Mouse (Mus musculus) hindlimb bud, embryonic 11.5 days (tissue): ENCODE results near the gene Zfp708.
"Not testable (repeated sequence)": the region's sequence is repeated elsewhere in the genome, so short reads cannot be mapped to it uniquely, and the experiment has no call there.

Source experiments
- DNase-seq: peaks from one replicate; pipeline ENCODE4 v3.0.0-alpha.2; 2012; ENCODE audit warnings: low read depth, low spot score; ENCODE audit errors: extremely low spot score

Gene Zfp708

GRCm38 (mm10) chr13:67097876-67098275, at the start of gene Zfp708:
Zfp708 (minus strand) TSS chr13:67097976.
- DNase-seq, result no peak

- peak; percentile 60 for DNase-seq
Measured at GRCm38 (mm10) chr13:67128038-67128721, 30.4 kb upstream of the Zfp708 start.

- not testable (repeated sequence) for DNase-seq
Measured at GRCm38 (mm10) chr13:67127507-67127906, 29.7 kb upstream of the Zfp708 start.

GRCm38 (mm10) chr13:67124460-67124859, 26.7 kb upstream of the Zfp708 start:
- DNase-seq, result no peak

- not testable (repeated sequence) for DNase-seq
Measured at GRCm38 (mm10) chr13:67121360-67121759, 23.6 kb upstream of the Zfp708 start, which contains the start of gene Zfp759. Zfp759 (plus strand) TSS chr13:67121660.

GRCm38 (mm10) chr13:67116163-67116562, 18.4 kb upstream of the Zfp708 start, which contains the start of gene Rslcan18:
Rslcan18 (minus strand) TSS chr13:67116263.
- DNase-seq, result not testable (repeated sequence)

- no peak for DNase-seq
Measured at GRCm38 (mm10) chr13:67113287-67113686, 15.5 kb upstream of the Zfp708 start.

GRCm38 (mm10) chr13:67112096-67112495, 14.3 kb upstream of the Zfp708 start:
- no peak for DNase-seq

- DNase-seq, result no peak
Measured at GRCm38 (mm10) chr13:67108821-67109206, 11.0 kb upstream of the Zfp708 start.

GRCm38 (mm10) chr13:67108194-67108820, 10.5 kb upstream of the Zfp708 start, which contains the start of gene Gm28557:
Gm28557 (minus strand) TSS chr13:67108604.
- DNase-seq, result peak; percentile 99

- no peak for DNase-seq
Measured at GRCm38 (mm10) chr13:67107681-67108080, 9.9 kb upstream of the Zfp708 start.

- no peak for DNase-seq
Measured at GRCm38 (mm10) chr13:67090154-67090553, 7.6 kb downstream of the Zfp708 start.

GRCm38 (mm10) chr13:67081946-67082345, 15.8 kb downstream of the Zfp708 start:
- DNase-seq, result no peak

- peak; percentile 24 for DNase-seq
Measured at GRCm38 (mm10) chr13:67081142-67081713, 16.5 kb downstream of the Zfp708 start.

- DNase-seq, result no peak
Measured at GRCm38 (mm10) chr13:67077244-67077643, 20.5 kb downstream of the Zfp708 start.

GRCm38 (mm10) chr13:67072786-67073185, 25.0 kb downstream of the Zfp708 start:
- DNase-seq, result no peak

GRCm38 (mm10) chr13:67065386-67065785, 32.4 kb downstream of the Zfp708 start:
- no peak for DNase-seq

GRCm38 (mm10) chr13:67062427-67062826, 35.3 kb downstream of the Zfp708 start:
- no peak for DNase-seq

- peak; percentile 82 for DNase-seq
Measured at GRCm38 (mm10) chr13:67060786-67061358, 36.9 kb downstream of the Zfp708 start, which contains the start of gene Zfp712. Zfp712 (minus strand) TSS chr13:67061170.

GRCm38 (mm10) chr13:67060161-67060785, 37.5 kb downstream of the Zfp708 start:
- DNase-seq, result no peak
